Mouse (Mus musculus) heart, postnatal 0 days (tissue): ENCODE results near the gene Pfdn5. TPM values are rescaled to one million over a fixed set of nuclear protein-coding genes. Genes with fewer than 3 reads are reported as not detected.
A peak's percentile ranks its signal among the peaks of the same experiment; 100 is the strongest.

ENCODE experiments used
- ATAC-seq: fragments of 200-750 bp; cut with Nextera tagmentation; 2 replicates; pipeline ENCODE4 v1.8.0; 2017; ENCODE audit warnings: low read depth, moderate number of reproducible peaks, moderate library complexity; ENCODE audit not compliant: insufficient read depth
- DNase-seq: peaks from one replicate; pipeline ENCODE4 v3.0.0-alpha.2; 2016; ENCODE audit warnings: low spot score
- H3K27ac ChIP-seq: fragments of 300-500 bp; sonication (generic); 2 replicates; pipeline ENCODE4 v1.5.1; 2014; ENCODE audit warnings: low read depth, mild to moderate bottlenecking
- H3K27me3 ChIP-seq: fragments of 300-500 bp; sonication (generic); 2 replicates; pipeline ENCODE4 v1.6.1; 2014; ENCODE audit warnings: low read length, mixed read lengths; ENCODE audit not compliant: control insufficient read depth, insufficient read depth
- H3K36me3 ChIP-seq: fragments of 300-500 bp; sonication (generic); replicated peaks from 2 replicates; pipeline ENCODE4 v1.6.1; 2014; ENCODE audit warnings: low read length, mixed read lengths; ENCODE audit not compliant: control insufficient read depth, insufficient read depth
- H3K4me1 ChIP-seq: fragments of 300-500 bp; sonication (generic); 2 replicates; pipeline ENCODE4 v1.6.1; 2014; ENCODE audit warnings: antibody characterized with exemption; ENCODE audit not compliant: control insufficient read depth, insufficient read depth
- H3K4me2 ChIP-seq: fragments of 300-500 bp; sonication (generic); 2 replicates; pipeline ENCODE4 v1.6.1; 2014; ENCODE audit warnings: low read depth, mild to moderate bottlenecking, low read length, moderate library complexity
- H3K4me3 ChIP-seq: fragments of 300-500 bp; sonication (generic); 2 replicates; pipeline ENCODE4 v1.5.1; 2014; ENCODE audit warnings: low read depth, low read length
- H3K9ac ChIP-seq: fragments of 300-500 bp; sonication (generic); replicated peaks from 2 replicates; pipeline ENCODE4 v1.6.1; 2014; ENCODE audit warnings: low read depth, low read length, mixed read lengths
- H3K9me3 ChIP-seq: fragments of 300-500 bp; sonication (generic); replicated peaks from 2 replicates; pipeline ENCODE4 v1.6.1; 2016; ENCODE audit warnings: low read length; ENCODE audit not compliant: control insufficient read depth
- CTCF ChIP-seq: IDR thresholded peaks from 2 replicates; pipeline ENCODE4 v1.5.1; 2016; ENCODE audit warnings: antibody characterized with exemption, control low read depth, low read depth
- EP300 ChIP-seq: IDR thresholded peaks from 2 replicates; pipeline ENCODE4 v1.6.1; 2016; ENCODE audit warnings: antibody characterized with exemption, low read depth
- WGBS: fragments of 180-500 bp; shearing (Covaris S2); extraction: QIAGEN DNeasy Blood & Tissue Kit; methylation state at CpG from one replicate; pipeline ENCODE4 v1.1.7; 2014; 5-methylcytosine and 5-hydroxymethylcytosine counted together
- polyA plus RNA-seq: library from polyadenylated mRNA; unstranded; fragments of >200 nt; fragmentation: Nextera tagmentation; extraction: Ambion mirVana; gene quantifications from 2 replicates; pipeline ENCODE4 v1.2.1, GENCODE M21; 2015
- total RNA-seq: library from RNA; depleted of rRNA; stranded (reverse); fragments of >200 nt; gene quantifications from 2 replicates; pipeline ENCODE4 v1.2.3, GENCODE M21; 2014; ENCODE audit warnings: low replicate concordance; rRNA removed

Pfdn5 gene
- 90.7 and 148 TPM in 2 replicates for total RNA-seq
- polyA plus RNA-seq: 344 and 362 TPM in 2 replicates

DNA sequence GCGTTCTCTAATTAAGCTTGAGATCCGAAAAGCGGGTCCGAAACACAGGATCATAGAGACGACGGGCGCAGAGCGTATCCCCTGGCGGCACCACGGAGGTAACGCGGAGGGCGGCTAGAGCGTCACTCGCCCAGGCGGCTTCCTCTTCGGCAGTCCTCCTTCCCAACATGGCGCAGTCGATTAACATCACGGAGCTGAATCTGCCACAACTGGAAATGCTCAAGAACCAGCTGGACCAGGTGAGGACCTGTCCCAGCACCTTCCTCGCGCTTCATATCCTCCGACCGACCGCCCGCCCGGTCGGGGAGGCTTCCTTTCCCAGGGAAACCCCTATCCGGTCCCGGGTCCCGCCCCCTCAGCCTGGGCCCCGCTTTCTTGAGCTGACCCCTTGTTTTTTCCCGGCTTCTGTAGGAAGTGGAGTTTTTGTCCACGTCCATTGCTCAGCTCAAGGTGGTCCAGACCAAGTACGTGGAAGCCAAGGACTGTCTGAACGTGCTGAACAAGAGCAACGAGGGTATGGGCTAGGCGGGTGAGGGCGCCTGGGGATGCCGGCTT, at the start of gene Pfdn5:
Gene Pfdn5, plus strand, starts transcription at position 95 of the 555 bp plus-strand sequence.
- TF ChIP-seq EP300 (no peak), CTCF (peak; percentile 37)
- peaks cover 6% of the 10 kb centered on the region; the same call in 1 of the 2 replicates for H3K4me1 ChIP-seq
- no peaks in the 10 kb centered on the region for H3K27me3 ChIP-seq
- peak within 1 kb of the TSS; percentile 65 for H3K4me2 ChIP-seq
- H3K27ac ChIP-seq: peak within 1 kb of the TSS; percentile 78
- ATAC-seq (peak; percentile 86), DNase-seq (peak; percentile 84)
- under 1% methylated on average over 40 of the region's 40 CpGs for WGBS
- H3K36me3 ChIP-seq: peaks cover 43% of the 10 kb centered on the region
- no peaks in the 10 kb centered on the region for H3K9me3 ChIP-seq
- peak within 1 kb of the TSS; percentile 65 for H3K9ac ChIP-seq
- peak within 1 kb of the TSS; percentile 70 for H3K4me3 ChIP-seq

DNA sequence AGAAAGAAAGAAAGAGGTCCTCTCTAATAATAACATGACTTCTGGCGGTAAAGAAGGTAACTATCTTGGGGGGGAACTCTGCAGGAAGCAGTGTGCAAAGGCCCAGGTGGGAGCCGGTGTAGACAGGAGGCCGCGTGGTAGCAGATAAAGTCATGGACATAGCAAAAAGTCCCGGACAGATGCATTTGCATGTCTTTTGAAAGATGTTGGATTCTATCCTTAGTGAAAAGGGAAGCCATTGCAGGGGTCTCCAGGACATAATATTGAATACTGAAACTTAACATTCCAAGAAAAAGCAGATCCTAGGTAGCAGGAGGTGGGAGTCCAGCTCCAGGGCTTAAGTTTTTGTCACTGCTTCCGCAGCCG, 47.2 kb upstream of the Pfdn5 start:
- ATAC-seq (no peak), DNase-seq (no peak)
- peaks cover 16% of the 10 kb centered on the region for H3K36me3 ChIP-seq
- 30% methylated on average over 7 of the region's 7 CpGs for WGBS
- peaks cover 9% of the 10 kb centered on the region for H3K4me1 ChIP-seq
- 0 out of 2 replicates have a peak overlapping the region, but pooled peaks have one; percentile 13 for H3K9ac ChIP-seq
- no peaks in the 10 kb centered on the region for H3K27me3 ChIP-seq
- TF ChIP-seq EP300 (no peak), CTCF (no peak)
- H3K4me2 ChIP-seq: peak overlapping the region; percentile 69
- H3K27ac ChIP-seq: peak overlapping the region; percentile 79
- peak overlapping the region; percentile 74 for H3K4me3 ChIP-seq
- no peaks in the 10 kb centered on the region for H3K9me3 ChIP-seq

DNA sequence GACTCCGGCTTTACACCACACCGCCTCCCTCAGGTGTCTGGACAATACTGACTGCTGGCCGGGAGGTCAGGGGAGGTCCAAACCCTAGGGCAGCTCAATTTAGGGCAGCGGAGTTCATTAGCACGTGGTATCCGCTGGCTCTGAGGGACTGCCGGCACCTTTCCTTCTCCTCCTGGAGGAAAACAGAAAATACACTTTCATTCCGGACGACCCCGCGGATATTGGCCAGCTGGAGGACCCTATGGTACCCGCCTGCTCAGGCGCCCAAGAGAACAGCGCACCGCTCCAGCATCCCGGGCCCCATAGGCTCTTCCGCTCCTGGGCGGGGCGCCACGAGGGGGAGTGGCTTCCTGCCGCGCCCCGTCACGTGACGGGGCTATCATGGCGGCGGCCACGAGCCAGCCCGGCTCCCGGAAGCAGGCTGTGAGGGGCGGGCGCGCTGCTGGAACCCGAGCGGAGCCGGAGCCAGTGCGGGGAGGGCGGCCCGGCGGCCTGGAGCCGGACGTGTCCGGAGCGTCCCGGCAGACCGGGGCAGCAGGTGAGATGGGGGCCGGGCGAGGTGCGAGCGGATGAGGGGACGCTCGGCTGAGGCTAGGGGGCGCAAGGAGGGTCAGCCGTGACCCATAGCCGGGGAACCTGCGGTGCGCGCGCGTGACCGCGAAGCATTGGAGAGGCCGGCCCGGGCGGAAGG, 46.7 kb upstream of the Pfdn5 start, which contains the start of gene Mfsd5:
Gene Mfsd5, plus strand, starts transcription at position 363 of the 691 bp plus-strand sequence.
- Histone ChIP-seq H3K27ac (peak within 1 kb of the TSS; percentile 79), H3K9ac (peak within 1 kb of the TSS; percentile 59), H3K4me2 (peak within 1 kb of the TSS; percentile 69), H3K9me3 (no peaks in the 10 kb centered on the region), H3K36me3 (peaks cover 16% of the 10 kb centered on the region), H3K4me1 (peaks cover 9% of the 10 kb centered on the region), H3K4me3 (peak within 1 kb of the TSS; percentile 74), H3K27me3 (no peaks in the 10 kb centered on the region)
- DNase-seq (peak; percentile 90), ATAC-seq (peak; percentile 96)
- TF ChIP-seq CTCF (no peak; the same call in 1 of the 2 replicates), EP300 (0 out of 2 replicates have a peak, but pooled peaks have one; percentile 35)
- 1% methylated on average over 54 of the region's 65 CpGs for WGBS

DNA sequence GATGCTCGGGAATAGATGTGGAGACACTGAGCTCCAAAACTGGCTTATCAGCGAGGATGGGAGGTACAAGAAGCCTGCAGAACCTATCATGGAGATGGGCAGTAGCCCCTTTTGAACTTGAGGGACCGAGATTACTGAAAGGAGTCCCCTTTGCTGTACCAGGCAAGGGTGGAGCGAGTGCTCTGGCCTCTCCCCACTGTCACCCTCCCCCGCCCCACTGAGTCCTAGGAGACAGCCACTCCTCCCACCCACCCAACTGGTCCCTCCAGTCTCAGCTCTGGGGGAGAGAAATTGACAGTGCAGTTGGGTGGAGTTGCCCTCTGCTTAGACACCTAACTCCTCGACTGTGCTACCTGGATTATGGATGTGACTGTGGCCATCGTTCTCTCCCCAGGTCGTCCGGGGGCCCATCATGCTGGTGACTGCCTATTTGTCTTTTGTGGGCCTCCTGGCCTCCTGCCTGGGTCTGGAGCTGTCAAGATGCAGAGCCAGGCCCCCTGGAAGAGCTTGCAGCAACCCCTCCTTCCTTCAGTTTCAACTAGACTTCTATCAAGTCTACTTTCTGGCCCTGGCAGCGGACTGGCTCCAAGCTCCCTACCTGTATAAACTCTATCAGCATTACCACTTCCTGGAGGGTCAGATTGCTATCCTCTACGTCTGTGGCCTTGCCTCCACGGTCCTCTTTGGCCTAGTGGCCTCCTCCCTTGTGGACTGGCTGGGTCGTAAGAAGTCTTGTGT, 46.0 kb upstream of the Pfdn5 start:
- TF ChIP-seq EP300 (no peak), CTCF (no peak)
- Histone ChIP-seq H3K4me3 (peak overlapping the region; percentile 74), H3K4me1 (peaks cover 9% of the 10 kb centered on the region), H3K9me3 (no peaks in the 10 kb centered on the region), H3K36me3 (peaks cover 16% of the 10 kb centered on the region), H3K9ac (peak overlapping the region; percentile 59), H3K4me2 (peak overlapping the region; percentile 69), H3K27ac (peak overlapping the region; percentile 79), H3K27me3 (no peaks in the 10 kb centered on the region)
- WGBS: 23% methylated on average over 13 of the region's 13 CpGs
- no peak for DNase-seq
- peak; percentile 5; the same call in 1 of the 2 replicates for ATAC-seq

DNA sequence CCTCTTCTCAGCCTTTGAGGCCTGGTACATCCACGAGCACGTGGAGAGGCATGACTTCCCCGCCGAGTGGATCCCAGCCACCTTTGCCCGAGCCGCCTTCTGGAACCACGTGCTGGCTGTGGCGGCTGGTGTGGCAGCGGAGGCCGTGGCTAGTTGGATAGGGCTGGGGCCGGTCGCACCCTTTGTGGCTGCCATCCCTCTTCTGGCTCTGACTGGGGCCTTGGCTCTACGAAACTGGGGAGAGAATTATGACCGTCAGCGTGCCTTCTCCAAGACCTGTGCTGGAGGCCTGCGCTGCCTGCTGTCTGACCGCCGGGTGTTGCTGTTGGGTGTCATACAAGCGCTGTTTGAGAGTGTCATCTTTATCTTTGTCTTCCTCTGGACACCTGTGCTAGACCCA, 45.3 kb upstream of the Pfdn5 start:
- no peak for ATAC-seq
- peaks cover 9% of the 10 kb centered on the region for H3K4me1 ChIP-seq
- H3K27me3 ChIP-seq: no peaks in the 10 kb centered on the region
- H3K9ac ChIP-seq: 0 out of 2 replicates have a peak overlapping the region, but pooled peaks have one; percentile 59
- H3K36me3 ChIP-seq: peaks cover 16% of the 10 kb centered on the region
- 92% methylated on average over 19 of the region's 19 CpGs for WGBS
- no peaks in the 10 kb centered on the region for H3K9me3 ChIP-seq
- H3K27ac ChIP-seq: no peak overlapping the region
- no peak for TF ChIP-seq CTCF
- TF ChIP-seq EP300: no peak
- H3K4me3 ChIP-seq: no peak overlapping the region
- H3K4me2 ChIP-seq: 0 out of 2 replicates have a peak overlapping the region, but pooled peaks have one; percentile 69
- DNase-seq: no peak
